Mouse (Mus musculus) activated CD4-positive, CD25-positive, alpha-beta regulatory T cell, adult 4 months (primary cell): ENCODE results near the gene Col25a1. TPM values are rescaled to one million over a fixed set of nuclear protein-coding genes. Genes with fewer than 3 reads are reported as not detected.

Experiments used
- ATAC-seq: one replicate; pipeline ENCODE4 v1.8.0; 2017
- polyA plus RNA-seq, 2 experiments: library from polyadenylated mRNA; unstranded; fragments of 100-300 nt; shearing (Covaris generic); gene quantifications; one replicate each; pipeline ENCODE4 v1.2.1; 2017

Gene Col25a1
- polyA plus RNA-seq, 2 experiments from 2014 or later, result 0.30 TPM; not detected in 1

DNA sequence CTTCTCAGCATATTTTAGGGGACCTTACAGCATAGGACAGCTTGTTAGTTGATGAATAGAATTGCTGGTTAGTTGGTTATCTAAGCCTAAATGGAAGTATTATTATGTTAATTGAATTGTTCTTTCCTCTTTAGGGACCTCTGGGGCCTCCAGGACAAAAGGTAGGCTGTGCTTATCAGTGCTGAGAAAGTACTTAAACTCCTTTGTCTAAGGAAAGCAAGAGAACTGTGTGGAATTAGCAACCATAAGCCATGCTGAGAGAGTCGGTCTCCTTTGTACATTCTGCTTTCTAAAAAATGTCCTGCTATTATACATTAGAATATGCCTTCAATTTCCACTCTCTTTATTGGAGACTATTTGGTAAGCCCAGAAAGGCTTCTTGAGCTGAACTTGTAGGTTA lies 362.9 kb downstream of the Col25a1 start:
- ATAC-seq, result no peak

DNA sequence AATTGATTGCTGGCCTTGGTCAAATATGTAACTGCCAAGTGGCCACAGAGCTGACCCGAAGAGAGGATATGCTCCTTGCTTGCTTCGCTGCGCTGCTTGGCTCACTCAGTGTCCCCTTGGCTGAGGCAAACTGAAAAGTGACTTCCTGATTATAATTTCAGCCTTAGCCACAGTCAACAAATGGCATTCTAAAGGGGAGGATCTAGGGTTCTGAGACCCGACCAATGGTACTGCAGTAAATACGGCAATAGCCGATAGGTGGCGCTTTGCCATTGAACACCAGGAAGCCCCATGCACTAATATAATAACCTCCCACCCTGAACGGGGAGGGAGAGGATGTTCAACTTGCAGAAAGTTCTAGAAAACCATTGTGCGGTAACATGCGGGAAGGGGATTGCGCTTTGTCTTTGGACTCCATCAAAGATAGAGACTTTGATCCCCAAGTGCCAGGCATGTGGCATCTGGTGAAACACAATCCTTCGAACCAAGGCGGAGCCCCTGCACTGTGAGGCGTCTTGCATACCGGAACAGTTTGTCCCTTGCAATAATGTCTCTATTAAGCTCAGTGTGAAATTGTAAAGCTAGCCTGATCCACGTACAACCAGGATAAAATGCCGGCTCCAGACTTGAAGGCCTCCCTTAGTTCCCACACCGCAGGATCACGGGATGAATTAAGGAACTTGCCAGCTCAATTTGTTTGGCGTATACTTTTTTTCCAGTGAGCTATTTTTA lies 363.5 kb downstream of the Col25a1 start:
- no peak for ATAC-seq

DNA sequence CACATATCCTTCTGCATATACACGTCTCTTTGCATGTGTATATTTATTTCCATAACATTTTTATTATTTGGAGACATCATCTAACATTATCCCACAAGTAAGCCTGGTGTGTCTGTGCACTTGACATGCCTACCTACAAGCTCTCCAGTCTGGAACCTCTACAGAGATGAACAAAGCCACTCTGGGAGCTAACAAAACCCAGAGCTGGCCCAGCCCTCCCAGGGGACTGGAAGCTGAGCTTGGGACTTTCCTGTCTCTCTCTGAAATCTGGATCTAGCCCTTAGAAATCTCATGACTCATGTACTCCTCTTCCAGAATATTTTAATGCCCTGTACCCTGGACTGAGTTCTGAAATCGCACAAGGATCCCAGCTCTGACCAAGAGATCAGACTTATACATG lies 365.7 kb downstream of the Col25a1 start:
- ATAC-seq, result no peak

DNA sequence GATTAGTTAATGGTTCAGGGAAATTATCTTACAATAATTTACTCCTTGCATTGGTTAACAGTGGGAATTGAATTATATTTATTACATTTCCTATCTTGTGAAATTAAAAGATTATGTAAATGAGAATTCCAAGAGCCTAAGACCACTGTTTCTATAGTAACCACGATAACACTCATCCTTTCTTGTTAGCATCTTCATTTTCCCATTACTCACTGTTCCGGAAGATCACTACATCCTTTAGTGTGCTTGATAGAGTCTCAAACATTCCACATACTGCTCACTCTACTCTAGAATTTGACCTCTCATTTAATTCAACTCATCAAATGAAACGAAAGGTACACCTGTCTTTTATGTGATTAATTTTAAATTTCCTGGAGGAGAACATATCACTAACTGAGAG lies 370.4 kb downstream of the Col25a1 start:
- no peak for ATAC-seq

DNA sequence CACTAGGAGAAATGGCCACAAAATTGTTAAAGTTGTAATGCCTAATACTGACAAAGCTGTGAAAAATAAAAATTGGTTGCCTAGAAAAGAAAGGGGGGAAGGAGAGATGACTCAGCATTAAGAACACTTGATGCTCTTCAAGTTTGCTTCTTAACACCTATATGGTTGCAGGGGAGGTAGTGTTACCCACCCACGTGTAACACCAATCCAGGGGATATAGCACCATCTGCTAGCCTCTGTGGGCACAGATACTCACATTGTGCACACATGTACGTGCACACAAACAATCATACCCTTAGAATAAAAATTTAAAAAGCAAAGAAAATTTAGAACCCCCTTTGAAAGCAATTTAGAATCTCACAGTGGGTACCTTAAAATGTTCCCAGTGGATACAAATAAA lies 377.0 kb downstream of the Col25a1 start:
- no peak for ATAC-seq

DNA sequence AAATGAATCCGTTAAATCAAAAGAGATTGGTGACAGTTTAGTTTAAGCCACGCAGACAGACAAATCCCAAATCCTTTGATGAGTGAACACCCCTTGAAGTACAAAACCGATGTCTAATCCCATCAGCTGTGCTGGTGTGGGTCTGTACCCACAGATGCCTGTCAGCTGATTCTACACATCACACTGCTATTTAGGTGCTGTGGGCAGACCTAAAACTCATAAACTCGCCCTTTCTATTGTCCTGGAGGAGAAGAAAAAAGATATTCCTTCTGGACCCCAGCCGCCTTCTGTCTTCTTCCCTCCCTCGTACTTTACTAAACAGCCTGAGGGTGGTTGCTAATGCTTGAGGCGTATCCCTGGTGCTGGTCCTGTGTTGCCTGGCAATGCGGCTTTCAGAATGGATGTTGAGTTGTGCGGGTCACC lies 387.2 kb downstream of the Col25a1 start:
- no peak for ATAC-seq

DNA sequence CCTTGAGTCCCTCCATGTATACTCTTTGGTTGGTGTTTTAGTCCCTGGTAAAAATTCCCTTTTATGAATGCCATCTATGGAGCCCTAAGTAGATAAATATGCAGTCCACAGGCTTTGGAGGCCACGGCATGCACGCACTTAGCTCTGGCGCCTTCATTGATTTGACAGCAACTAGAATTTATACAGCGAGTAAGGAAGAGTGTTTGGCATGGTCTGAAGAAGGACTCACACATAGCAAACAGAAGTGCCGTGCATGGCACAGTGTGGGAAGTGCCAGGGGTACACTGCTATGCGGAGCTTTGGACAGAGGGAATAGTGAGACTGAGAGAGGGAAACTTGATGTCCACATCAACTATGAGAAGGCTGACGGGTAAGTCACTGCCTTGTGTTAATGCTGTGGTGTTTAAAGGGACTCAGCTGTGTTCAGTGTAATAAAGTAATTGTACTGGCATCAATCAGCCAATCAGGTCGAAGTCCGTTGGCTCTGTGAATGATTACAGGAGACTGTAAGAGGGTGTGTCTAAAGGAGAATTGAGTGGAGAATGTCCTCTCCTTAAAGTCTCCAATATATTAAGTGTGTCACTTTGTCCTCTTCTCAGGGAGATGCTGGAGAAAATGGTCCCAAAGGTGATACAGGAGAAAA lies 390.7 kb downstream of the Col25a1 start:
- ATAC-seq, result no peak

DNA sequence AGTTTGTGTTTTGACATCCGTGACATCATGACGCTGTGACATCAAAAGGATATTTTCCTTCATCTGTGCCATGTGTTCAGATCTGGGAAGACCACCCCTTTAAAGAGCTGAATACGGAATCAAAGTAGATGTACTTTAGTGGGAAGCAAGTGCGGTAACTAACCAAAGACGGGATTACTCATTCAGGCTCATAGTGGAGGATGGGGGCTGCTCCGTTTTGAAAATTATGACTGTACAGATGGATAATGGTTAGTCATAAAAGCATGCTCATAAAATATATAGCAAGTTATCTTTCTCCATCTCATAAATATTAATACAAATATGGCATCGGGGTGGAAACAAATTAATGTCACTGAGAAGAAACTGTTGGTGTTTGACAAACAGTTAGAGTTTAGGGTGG lies 391.7 kb downstream of the Col25a1 start:
- no peak for ATAC-seq

DNA sequence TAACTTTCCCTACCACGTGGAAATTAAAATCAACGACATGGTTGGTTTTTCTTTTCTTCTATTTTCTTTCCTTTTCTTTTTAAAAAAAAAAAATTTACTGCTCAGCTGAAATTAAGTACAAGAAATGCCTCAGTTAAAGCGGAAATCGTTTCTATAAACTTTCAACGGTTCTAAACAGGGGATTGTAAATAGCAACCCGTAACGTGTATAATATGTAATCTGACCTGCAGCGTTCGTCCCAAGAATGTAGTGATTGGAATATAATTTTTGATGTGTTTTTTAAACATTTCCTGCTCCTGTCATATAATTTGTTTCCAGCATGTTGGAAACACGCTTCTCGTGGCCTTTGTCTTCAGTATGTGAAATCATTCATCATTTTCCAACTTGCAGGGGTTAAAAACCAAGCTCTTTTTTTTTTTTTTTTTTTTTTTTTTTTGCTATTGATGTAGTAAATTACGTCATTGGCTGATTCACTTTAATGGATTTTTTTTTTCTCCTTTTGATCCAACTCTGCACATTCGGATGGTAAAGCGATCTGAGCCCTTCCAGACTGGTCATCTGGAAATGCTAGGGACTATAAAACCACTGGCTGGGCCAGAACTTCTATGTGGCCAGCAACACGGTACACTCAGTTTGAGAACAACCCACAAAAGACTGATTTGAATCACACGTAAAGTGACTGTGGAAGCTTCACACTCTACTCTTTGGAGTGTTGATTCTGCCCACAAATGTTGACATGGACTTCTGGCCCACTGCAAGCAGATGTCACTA lies 393.3 kb downstream of the Col25a1 start:
- ATAC-seq, result no peak

DNA sequence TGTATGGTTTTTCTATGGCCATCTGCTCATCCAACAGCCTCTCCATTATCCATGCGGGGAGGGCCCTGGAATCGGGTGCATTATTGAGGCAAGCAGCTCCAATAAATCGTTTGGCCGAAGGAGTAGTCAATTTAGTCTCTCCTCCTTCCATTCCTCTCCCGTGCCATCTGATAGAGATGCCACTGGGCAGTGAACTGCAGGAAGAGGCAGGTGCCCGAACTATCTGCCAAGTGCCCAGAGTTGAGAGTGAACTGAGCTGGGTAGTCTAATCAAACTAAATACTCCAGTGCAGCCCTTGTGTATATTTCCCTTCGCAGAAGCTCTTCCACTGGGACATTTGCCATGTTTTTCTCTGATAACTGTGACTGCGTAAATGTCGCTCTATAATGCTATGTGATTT lies 403.7 kb downstream of the Col25a1 start:
- ATAC-seq, result no peak

DNA sequence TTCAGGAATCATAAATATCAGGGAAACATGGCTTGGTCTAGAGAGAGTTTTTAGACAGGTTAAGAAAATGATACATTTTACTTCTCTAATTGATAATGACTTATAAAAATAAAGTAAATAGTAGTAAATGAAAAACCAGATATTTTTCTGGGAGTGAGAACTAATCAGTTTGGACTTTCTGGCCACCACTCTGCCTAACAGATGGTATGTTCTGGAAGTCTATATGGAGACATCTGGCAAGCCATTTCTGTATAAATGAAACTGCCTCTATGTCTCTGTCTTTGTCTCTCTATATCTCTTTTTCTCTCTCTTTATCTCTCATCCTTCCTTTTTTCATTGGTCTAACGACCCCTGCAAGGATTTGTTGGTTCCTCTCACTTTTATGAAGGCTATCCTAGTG lies 410.2 kb downstream of the Col25a1 start:
- ATAC-seq, result no peak

DNA sequence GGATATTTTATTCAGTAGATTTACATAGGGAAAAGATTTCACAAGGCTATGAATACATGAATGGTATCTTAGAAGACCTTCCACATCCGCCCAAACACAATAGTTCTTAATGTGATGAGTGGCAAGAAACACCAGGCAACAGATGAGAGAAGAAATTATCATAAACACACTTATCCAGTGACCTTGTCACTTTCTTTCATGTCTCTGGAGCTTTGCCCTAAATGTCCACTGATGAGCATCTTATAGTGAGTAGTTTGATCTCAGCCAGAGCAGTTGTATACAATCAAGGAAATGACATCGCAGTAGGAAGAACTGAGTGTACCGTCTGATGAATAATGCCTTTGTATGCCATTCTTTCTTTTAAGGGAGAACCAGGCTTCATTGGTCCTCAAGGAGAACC lies 414.7 kb downstream of the Col25a1 start:
- ATAC-seq, result no peak

DNA sequence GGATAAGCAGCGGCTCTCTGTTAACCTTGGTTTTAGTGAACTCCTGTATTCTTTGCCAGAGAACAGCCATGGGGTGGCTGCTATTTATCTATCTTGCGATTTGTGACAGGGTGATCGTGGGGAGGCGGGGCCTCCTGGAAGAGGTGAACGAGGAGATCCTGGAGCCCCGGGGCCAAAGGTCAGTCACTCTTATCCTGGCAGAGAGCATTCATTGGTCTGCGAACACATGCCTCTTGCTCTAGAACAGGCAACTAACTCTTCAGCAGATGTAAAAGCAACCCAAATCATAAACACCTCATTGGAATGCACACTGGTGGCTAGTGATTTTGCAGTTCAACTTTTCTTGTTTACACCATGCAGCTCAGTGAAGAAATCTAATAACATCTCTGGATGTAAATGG lies 417.8 kb downstream of the Col25a1 start:
- no peak for ATAC-seq

DNA sequence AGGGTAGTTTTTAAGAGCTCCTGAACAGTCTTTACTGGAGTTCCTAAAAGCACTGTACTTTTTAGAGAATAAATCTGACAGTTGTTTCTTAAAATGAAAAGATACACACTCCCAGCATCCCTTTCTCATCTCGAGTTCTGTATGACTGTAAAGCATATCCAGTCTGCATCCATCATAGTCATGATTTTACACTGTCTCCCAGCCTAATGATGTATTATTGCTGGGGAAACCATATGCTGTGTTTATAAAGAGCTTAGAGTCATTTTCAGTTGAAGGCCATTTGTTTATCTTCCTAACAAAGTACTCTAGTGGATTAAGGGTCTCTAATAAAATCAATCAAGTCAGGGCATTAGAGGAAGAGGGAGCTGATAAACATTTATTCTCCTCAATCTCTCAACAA lies 425.0 kb downstream of the Col25a1 start:
- no peak for ATAC-seq

DNA sequence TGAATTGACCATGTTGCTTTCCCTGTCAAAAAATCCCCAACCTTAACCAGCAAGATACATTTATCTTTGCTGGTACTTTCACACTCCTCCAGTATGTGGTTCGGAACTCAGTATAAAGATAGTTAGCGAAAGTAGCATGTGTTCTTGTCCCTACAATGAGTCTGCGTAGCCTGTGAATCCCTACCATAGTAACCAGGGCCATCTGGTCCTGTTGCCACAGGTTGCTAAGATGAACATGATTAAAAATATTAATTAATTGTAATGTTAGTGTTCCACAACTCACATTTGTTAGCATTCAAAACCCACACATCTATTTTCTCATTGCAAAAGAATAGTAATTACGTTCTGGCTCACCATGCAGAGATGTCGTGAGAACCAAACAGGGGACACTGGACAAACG lies 434.3 kb downstream of the Col25a1 start:
- ATAC-seq, result no peak

DNA sequence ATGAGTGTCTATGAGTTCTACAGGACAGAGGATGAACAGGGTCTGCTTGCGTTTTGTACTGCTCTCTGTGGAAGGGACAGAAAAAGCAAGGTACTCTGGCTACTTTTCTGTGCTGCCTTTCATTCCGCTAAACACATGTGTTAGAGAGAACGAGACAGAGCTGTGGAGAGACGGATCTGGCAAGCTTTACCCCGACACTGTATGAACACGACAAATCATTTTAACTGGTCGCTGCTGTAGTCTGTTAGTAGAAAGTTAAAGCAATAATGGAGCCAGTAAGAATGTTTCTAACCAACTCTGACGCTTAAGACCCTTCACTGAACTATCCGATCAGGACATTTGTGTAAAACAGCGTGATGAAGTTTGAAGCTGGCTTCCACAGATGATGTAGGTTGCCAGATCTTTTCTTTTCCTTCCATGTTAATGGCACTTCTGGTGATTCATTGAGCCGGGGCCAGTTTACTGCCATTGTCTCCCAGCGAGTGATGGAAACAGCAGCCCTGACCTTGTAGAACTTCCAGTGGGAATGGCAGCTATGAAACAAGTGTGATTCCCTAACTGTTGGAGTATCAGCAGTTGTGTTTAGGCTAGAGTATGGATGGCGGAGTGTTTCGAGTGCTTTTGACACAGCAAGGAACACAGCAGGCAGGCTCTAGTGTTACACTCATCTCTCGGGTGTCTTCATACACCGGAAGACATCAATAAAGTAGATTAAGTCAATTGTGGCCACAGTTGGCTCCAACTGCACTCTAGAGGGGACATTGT lies 437.2 kb downstream of the Col25a1 start:
- ATAC-seq, result no peak

DNA sequence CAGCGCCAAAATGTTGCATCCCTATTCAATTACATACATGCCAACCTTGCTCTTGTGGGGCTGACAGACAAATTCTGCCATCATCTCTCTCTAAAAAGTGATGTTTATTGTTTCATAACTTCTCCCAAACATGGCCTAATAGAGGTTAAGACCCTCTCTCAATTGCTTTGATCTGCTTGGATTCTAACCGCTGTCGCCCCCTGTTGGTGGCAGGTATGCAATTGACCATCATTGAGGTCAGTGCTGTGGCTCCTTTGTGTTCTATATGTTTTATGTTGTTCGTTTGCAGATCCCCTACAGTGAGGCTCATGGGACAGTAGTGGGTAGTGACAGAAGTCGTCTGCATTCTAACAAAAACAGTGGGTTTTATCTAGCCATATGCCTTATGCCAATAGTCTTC lies 441.9 kb downstream of the Col25a1 start:
- ATAC-seq, result no peak

DNA sequence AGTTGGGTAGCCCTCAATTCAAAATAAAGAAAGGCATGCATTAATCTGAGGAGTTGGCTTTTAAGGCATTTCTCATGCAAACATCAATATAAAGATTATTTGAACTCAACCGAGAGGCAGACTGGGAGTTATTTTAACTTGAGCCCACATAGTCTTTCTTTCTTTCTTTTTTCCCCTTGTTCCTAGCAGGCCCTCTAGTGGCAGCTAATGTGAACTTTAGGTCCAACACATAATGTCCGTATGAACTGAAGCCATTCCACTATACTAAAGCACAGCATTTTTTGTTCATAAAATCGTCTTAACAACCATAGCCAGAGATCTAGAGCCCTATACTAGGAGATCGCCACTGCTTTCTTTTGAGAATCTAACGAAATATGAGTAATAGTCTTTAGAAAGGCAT lies 443.4 kb downstream of the Col25a1 start:
- ATAC-seq, result no peak

DNA sequence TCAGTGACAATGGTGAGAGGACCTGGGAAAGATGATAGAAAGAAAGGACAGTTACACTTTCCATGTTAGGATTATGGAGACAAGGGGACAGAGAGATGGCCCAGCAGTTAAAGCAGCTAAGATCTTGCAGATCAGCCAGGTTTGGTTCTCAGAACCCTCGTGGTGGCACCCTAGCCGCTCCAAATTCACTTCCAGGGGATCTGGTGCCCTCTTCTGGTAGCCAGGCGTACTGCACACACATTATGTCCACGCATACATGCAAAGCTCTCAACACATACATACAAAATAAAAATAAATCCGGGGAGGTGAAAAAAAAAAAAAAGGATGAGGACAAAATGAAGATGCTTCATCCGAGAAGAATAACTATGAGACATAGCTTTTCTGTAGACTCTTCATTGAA lies 445.4 kb downstream of the Col25a1 start:
- ATAC-seq, result no peak

DNA sequence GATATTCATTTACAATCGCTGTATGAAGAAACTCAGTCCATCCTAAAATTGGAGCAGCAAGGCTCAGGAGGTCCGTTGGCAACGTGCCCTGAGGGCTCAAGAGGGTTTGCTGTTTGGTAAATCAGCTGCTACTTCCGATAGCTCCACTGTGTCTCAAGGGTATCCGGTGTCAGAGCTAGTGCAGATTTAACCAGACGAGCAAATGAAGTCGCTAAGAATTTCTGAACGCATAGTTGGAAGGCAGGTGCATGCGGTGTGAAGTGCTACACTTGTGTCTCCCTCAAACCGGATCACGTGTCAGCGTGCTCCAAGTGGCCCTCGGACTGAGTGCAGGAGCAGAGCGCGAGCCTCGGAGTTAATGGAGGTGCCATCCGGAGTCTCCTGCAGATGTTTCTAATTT lies 448.2 kb downstream of the Col25a1 start:
- ATAC-seq, result no peak

DNA sequence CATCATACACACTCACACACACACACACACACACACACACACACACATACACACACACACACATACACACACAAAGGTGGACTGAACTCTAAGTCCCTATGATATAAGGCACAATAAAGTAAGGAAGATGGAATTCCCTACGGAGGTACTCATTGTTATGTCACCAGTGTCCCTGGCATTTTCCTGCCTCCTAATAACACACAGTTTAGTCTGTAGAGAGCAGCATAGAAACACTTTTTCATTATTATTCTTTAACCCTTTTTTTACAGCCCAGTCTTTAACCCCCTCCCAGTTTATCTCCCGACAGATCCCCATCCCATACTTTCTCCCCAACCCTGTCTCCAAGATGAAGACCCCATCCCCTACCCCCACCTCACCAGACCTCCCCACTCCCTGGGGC lies 450.3 kb downstream of the Col25a1 start:
- no peak for ATAC-seq

DNA sequence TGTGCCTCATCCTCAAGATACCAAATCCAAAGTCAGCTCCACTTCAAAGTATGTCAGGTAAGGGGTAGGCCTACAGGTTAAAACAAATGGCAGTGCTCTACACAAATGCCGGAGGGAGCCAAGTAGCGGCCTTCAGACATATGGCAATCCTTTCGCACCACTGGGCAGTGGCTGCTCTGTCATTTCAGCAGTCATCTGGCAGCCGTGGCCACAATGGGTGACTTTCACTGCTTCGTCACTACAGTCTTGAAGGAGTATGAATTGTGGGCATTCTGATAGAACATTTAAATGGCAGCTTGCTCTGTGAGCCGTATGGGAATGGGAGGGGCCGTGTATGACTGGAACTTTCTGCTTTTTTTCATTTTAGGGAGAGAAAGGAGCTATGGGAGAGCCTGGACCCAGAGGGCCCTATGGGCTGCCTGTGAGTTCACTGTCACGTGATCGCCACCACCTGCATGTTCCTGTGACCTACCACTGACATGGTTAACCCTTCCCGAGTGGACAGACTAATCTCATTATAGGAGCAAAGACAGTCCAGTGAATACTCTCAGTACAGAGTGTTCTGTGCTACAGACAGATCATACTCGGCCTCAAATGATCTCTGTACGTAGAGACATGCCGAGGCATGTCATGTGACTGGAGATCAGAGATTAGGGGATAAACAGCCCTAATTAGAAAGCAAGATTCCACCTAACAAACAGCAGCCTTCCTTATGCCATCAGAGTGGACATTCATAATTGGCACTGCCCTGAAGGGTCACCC lies 451.8 kb downstream of the Col25a1 start:
- no peak for ATAC-seq
